Mouse (Mus musculus) CD4-positive, CD25-positive, alpha-beta regulatory T cell, adult 2 months (primary cell): ENCODE results near the gene Tbc1d5.

Experiments used
- DNase-seq: peaks from one replicate; pipeline ENCODE4 v3.0.0-alpha.2; 2012; ENCODE audit warnings: low read depth, low spot score

The Tbc1d5 gene

DNA sequence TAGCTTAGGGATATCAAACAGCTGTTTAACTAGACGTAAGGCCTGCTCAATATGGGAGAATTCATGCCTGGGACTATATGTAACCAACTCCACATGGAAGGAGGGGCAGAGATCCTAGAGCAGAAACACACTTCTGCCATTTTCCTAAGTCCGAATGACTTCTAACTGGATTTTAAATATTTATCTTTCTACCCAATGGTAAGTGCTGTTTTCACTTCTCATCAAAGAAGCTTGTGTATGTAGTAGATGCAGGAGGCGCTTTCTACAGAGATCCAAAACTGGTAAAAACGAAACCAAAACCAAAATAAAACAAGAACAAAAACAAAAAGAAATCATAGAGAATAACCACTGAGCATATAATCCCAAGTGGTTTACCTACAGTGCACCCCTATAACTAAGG lies 299.2 kb downstream of the Tbc1d5 start:
- peak; percentile 34 for DNase-seq

DNA sequence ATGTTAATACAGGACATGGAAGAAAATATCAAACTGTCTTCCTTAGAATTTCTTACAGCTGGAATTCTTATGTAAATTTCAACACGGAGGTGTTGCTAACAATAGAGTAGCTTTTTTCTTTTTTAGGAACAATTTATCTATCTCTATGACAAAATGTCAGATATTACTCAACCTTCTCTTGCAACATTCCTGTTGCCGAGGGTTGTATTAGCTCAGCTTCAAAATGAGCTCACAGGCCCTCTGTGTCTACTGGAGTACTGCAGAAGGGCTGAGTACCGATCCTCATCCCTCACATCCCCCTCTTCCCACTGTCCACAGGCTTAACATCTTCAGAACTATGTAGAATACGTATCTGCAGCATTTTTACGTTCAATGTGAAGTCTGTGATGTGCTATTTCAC lies 302.7 kb downstream of the Tbc1d5 start:
- DNase-seq, result no peak

DNA sequence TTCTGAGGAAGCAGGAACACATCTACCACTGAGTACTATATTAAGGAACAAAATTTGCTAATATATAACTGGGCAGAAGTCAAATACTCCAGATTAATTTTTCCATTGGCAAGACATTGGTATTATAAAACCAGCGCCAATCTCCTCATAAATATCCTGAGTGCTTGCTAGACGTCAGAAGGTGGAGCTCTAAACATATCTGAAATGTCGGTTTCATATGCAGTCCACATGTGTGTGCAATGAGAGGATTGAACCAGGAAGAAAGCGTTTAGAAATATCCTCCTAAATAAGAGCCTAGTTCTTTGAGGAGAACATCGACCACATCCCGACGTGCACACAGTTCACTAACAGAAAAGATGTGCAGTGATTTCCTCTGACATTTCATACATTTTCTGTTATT lies 305.1 kb downstream of the Tbc1d5 start:
- no peak for DNase-seq

DNA sequence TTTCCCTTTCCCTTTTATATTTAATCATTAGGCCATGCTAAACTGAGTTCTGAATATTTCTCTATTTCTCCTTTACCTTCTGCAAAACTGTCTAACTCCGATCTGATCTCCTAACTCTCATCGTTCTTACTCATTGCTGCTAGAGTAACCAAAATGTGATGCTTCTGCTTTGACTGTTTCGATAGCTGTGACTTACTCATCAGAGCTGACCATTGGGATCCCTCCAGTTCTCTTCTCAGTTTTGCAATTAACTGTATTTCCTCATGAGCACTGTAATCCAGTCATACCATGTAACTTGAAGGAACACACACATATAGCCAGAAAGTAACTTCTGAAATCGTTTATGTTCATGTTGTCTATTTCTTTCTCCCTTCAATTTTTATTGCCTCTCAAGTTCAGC lies 306.6 kb downstream of the Tbc1d5 start:
- DNase-seq, result no peak

DNA sequence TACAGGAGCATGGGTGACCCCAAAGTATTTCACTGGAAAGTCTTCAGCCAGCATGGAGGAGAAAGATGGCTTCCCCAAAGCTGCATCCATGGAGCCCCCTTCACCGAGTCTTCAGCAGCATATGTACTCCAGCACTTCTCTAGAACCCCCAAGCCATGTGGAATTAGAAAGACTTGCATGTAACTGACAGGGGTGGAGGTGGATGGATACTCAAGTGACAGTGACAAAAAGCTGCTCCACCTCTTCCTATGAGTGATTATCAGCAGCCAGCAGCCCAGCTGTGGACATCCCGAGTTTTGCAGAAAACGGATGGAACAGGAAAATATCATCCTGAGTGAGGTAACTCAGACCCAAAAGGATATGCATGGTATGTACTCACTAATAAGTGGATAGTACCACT lies 311.9 kb downstream of the Tbc1d5 start:
- DNase-seq, result no peak

DNA sequence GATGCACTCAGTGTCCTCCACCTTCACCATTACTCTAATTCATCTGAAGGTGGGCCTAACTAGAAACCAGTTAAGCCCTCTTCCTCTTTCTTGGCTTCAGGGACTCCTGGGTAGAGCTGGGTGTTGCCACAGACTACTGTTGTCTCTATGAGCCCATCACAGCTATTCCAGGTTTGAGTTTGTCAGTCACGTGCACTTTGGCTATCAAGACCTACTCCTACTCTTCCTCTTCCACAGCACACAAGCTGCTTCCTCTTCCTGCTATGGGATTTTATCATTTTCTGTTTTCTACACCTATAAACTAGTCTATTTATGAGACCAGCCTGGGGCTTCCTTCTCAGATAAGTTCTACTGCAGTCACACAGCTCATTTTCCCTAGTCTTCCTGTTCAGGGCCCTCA lies 314.4 kb downstream of the Tbc1d5 start:
- no peak for DNase-seq

DNA sequence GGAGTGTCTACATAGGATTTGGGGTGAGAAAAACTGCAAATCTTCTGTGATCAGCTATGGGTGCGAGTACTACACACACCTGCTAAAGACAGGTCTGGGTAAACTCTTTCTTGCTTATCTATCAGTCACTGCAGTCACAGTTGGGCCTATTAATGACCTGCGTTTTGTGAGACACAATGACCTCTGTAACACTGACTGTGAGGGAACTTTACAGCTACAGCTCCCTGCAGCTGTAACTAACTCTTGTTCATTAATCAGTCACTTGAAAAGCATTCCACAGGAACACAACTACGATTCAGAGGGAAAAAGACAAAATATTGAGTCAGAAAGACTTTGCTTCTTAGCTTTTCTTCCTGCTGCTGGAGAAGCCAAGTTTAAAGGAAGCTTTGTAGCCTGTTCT lies 325.9 kb downstream of the Tbc1d5 start:
- DNase-seq, result no peak

DNA sequence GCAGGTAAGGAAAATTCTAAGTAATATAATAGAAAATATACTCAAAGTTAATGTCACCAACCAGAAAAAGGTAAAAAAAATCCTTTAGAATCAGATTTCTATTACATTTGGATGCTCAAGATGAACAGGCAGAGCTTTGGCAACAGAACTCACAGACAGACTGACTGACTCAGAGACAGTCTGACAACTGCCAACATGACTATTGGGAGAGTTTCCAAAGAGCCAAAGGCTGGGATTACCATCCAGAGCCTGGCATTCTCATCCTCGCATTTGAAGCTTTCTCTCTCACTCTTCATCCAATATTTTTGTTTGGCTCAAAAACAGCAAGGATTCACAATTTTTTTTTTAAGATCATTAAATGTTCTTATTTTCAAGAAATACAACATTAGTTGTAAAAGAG lies 327.8 kb downstream of the Tbc1d5 start:
- no peak for DNase-seq

DNA sequence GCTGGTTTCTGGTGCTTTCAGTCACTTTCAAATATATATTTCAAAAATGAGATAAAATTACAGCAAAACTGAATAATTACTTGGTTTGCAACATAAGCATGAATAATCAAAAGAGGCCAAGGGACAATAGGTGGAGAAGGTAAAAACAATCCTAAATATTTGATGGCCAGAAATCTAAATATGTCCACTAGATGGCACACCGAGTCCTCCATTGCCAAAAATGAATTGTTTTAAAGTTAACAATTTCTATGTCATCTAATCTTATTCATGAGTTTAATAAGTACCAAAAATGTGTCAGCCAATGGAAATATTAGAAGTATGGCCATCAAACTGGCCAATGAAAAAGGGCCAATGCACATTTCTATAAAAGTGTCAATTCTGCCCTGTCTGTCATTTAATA lies 365.1 kb downstream of the Tbc1d5 start:
- DNase-seq, result peak; percentile 56

DNA sequence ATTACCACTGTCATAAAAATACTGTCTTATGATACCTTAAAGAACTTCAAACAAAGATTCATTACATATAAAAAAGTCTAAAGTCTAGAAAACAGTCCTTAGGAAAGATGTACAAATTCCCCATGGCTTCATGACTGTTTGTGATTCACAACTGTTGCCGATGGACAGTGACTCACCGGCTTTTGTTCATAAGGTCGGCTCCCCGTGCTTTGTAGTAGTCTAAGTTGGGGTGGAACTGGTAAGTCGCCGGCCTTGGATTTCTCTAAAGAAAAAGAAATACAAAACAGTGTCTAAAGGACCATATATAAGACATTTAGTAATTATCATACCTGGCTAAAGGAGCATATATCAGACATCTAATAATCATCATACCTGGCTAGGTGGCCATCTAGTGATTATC lies 365.6 kb downstream of the Tbc1d5 start:
- no peak for DNase-seq

DNA sequence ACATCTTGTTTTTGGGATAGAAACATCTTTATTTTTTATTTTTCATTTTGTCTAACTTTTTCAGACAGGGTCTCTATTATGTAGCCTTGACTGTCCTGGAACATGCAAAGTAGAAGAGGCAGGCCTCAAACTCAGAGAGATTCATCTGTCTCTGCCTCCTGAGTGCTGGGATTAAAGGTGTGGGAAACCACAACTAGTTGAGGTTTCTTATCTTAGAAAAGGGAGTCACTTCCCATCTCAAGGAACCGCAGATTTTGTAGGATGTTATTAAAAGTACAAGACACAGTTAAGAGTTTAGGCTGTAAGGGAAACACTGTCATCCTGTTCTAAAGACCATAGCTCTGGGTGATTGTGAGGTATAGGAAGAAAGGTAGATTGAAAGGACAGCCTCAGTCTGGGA lies 373.5 kb downstream of the Tbc1d5 start:
- DNase-seq, result no peak

DNA sequence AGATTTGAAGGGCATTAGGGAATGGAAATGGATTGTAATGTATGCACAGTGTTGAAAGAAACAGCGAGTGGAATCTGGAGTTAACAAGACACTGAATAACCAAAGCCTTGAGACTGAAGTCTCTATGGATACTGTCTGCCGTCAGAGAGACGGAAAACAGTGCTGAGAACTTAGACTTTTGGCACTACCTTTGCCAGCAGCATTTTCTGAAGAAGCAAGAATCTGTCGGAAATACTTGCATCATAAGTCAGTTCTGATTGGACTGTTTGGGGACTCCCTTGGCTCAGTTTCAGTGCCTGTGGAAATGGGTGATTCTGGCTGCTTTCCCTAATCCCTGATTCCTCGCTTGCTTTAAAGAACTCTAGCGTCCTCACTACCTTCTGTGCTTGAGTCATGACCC lies 375.9 kb downstream of the Tbc1d5 start:
- DNase-seq, result no peak

DNA sequence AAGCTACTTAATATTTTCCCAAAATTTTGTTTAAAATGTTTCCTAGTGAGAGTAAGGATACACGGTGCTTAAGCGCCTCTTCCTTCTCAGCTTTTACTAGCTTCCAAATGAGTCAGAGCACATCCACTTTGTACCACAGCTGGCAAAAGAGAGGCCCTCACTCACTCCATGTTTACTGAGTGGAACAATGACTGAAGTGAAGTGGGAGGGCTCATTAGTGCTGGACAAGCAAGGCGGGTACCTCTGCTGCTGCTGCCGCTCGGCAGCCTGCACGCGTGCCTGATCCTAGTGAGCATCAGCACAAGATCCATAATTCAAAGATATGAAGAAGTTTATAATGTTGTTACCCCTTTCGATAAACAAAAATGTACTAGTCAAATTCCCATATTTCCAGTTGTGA lies 376.8 kb downstream of the Tbc1d5 start:
- DNase-seq, result no peak

DNA sequence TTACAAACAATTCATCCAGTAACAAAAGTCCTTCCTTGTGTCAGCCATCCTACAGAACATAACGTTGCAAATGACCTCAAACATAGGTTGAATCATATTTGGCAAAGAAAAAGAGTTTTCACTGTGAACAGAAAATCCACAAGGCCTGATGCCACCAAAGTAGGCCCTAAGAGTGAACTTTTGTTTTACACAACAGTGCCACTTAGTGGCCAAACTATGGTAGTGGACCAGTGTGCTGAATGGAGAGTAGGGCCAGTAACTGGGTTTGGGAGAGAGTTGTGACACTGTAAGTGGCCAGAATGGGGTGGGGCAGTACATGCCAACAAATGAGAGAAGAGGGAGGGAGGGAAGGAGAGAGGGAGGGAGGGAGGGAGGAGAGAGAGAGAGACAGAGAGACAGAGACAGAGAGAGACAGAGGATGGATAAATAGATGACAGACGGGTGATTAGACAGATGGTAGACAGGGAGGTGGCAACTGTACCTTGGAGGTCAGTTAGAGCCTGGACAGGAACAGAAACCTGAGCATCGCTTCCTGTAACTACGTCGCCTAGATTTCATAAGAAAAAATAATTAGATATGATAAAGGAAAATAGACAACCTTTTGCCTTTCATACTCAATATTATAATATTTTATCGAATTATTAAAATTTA lies 383.6 kb downstream of the Tbc1d5 start:
- peak; percentile 81 for DNase-seq

DNA sequence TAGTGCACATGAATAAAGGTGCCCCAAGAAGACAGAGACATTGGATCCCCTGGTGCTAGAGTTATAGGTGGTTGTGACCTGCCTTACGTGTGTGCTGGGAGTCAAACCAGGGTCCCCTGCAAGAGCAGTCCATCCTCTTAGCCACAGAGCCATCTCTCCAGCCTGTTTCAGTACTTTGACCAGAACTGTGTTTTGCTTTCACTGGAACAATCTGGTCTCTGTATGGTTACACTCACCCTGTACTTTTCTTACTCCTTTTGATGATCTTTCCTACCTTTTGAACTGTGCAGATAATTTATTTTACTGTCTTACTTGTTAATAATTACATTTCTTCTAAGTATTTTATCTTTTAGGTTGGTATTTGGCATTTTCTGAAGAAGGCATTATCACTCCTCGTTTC lies 387.5 kb downstream of the Tbc1d5 start:
- DNase-seq, result no peak

DNA sequence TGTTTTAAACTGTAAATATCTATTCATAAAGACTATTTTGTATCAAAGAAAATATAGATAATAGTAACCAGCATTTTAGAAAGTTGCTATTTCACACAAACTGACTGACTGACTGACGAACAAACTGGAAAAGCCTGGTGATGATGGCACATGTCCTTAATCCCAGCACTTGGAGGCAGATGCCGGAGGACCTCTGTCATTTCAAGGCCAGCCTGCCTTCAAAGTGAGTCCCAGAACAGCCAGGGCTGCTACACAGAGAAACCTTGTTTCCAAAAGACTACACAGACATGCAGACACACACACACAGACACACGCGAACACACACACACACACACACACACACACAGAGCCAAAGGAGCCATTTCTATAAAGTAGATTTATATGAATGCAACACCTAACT lies 390.3 kb downstream of the Tbc1d5 start:
- DNase-seq, result no peak

DNA sequence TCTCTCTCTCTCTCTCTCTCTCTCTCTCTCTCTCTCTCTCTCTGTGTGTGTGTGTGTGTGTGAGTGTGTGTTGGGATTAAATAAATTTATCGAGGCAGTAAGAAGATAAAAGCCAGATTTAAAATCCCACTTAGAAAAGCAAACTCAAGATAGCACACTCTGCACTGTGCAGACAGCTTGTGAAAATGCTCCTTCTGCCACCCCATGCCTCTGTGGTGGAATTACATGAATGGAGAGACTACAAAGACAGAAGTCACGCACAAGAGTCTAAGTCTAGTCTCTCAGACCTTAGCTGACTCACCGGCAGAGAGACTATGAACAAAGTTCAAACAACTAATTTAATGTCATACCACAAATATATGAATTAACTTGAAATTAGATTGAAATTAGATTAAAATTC lies 403.9 kb downstream of the Tbc1d5 start:
- no peak for DNase-seq

DNA sequence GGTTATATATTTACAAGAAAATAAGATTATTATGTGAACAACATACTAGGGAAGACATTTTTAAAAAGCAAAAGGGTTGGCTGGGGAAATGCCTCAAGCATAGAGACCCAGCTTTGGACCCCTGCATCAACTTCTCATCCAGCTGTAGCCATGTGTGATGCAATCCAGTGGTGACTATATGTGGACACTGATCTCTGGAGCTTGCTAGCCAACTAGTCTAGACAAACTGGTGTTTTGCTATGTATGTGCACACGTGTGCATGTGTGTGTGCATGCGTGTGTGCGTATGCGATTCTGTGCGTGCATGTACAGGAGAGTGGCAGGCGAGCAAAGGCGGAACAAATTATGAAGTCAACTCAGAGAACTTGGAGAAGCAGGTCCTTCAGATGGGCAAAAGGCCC lies 414.8 kb downstream of the Tbc1d5 start:
- no peak for DNase-seq

DNA sequence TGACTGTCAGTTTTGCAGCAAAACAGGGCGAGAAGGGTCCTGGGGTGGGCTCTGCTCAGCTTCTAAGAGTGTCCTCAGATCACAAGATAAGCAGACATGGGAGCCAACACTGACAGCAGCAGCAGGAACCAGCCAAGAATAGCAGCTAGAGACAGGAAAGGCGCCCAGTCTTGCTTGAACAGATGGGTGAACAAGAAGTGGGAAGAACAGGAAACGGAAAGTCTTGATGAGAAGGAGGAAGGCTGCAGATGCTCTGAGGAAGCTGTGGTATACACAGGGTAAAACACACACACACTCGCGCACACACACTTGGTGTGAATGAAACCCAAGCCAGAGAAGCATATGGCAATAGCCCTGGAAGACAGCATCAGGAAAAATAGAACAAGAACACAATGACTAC lies 415.7 kb downstream of the Tbc1d5 start:
- peak; percentile 15 for DNase-seq

DNA sequence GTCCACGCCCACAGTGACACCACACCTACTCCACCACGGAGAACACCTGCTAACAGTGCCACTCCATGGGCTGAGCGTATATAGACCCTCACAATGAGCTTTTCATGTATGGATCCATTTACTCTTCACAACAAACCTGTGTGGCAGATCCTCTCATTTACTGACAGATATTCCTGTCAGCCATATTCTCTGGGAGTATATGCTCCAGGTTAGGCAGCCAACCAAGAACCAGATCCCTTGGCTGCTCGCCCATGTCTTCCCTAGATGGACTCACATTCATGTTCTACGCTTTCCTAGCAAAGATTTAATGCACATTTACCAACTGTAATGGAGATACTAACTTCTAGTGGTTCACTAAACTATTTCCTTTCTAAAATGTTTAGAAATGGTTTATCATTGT lies 416.9 kb downstream of the Tbc1d5 start:
- no peak for DNase-seq

DNA sequence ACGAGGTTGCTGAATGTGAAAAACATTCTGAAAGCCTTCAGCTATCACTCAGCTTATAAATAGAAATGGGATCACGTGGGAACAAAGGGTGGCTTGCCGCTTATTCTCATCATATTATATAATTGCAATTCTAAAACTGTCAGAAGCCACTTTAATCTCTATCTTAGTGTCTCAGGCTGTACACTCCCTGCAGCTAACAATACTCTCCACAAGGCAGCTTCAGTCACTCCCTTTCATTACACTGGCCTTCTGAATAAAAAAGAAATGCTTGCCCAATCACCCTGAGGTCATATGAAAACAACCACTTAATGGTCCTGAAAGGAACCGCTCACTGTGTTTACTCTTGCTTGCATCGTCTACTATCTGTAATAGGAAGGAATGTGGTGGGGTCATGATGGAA lies 418.1 kb downstream of the Tbc1d5 start:
- DNase-seq, result no peak

DNA sequence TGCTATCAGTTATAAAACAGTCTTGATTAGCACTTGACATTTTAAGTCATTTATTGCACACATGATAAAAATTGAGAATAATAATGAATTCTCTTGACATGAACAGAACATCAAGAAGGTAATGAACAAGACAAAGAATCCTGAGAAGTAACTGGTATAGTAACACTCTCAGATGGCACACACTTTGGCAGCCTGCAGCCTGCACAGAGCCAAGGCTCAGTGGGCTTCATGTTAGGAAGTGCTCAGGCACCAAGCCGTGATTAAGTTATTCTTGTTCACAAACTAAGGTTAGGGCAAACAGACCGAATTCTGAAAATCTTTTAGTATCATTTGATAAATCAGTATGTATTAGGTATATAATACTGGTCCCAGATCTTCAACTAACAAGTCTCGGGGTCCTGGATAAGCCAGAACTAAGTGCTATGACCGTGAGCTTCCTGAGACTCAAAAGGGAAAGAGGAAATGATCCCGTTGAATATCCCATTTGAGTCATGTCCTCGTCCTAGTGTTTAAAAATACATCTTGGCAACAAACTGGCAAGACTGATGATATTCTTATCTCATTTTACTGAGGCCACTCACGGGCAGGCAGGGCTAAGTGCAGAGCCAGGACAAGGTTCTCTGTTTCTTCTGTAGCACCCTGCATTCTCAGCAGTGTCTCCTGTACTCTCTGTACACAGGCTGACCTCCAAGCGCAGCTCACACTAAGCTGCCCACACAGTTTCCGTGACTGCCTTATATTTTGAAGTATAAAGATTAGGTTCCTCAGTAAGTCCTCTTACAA lies 425.6 kb downstream of the Tbc1d5 start:
- DNase-seq, result no peak

DNA sequence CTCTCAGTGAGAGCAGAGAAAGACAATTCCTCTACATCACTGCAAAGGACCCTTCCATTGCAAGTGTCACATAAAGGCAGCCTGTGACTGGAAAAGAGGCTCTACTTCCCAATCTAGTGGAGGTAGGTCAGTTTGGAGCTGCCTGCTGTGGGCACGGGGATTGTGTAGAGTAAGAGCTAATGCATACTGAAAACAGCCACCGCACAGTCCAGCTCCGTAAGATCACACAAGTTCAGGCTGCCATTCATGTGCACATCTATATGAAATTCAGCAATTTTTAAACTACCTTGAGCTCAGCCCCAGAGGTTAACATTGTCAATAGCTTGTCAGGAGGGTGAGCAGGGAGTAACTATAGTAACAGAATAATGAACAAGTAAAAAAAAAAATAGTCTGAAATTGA lies 426.4 kb downstream of the Tbc1d5 start:
- DNase-seq, result no peak

DNA sequence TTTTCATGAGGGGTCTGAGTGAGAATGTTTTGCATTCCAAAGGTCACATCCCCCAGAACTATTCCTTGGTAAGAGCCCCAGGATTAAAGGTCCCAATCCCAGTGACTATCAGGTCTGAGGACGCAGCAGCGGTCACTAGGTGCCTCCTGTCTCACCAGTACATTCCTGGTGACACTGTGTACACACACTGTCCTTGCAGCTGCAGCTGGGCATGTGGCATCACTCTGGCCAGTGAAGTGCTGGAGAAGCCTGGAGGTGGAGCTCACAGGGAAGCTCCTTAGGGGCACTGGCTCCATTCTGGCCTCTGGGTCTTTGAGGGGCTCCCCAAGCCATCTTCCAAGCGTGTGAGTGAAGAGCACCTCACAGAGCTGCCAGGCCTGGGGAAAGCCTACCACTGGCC lies 427.2 kb downstream of the Tbc1d5 start:
- no peak for DNase-seq
